Mouse (Mus musculus) midbrain, embryonic 16.5 days (tissue): ENCODE measurements around the gene Smg7. TPM values are rescaled to one million over a fixed set of nuclear protein-coding genes. Genes with fewer than 3 reads are reported as not detected.
A peak's percentile ranks its signal among the peaks of the same experiment; 100 is the strongest.

ENCODE experiments used
- ATAC-seq: fragments of 200-750 bp; cut with Nextera tagmentation; 2 replicates; pipeline ENCODE4 v1.8.0; 2017; ENCODE audit warnings: moderate TSS enrichment
- H3K27ac ChIP-seq: fragments of 300-500 bp; sonication (generic); 2 replicates; pipeline ENCODE4 v1.5.1; 2014; ENCODE audit warnings: mild to moderate bottlenecking, low read length, mixed read lengths
- H3K27me3 ChIP-seq: fragments of 300-500 bp; sonication (generic); 2 replicates; pipeline ENCODE4 v1.6.1; 2014; ENCODE audit warnings: low read depth, low read length, mixed read lengths; ENCODE audit not compliant: control insufficient read depth, insufficient read depth
- H3K36me3 ChIP-seq: fragments of 300-500 bp; sonication (generic); 2 replicates; pipeline ENCODE4 v1.6.1; 2014; ENCODE audit warnings: mild to moderate bottlenecking, low read length, moderate library complexity, mixed read lengths; ENCODE audit not compliant: control insufficient read depth, insufficient read depth
- H3K4me1 ChIP-seq: fragments of 300-500 bp; sonication (generic); 2 replicates; pipeline ENCODE4 v1.6.1; 2014; ENCODE audit warnings: mild to moderate bottlenecking, low read length, mixed read lengths; ENCODE audit not compliant: control insufficient read depth, insufficient read depth
- H3K4me2 ChIP-seq: fragments of 300-500 bp; sonication (generic); 2 replicates; pipeline ENCODE4 v1.6.1; 2014; ENCODE audit warnings: mild to moderate bottlenecking, low read length, mixed read lengths
- H3K4me3 ChIP-seq: fragments of 300-500 bp; sonication (generic); 2 replicates; pipeline ENCODE4 v1.5.1; 2014; ENCODE audit warnings: low read depth, mild to moderate bottlenecking, low read length, moderate library complexity, mixed read lengths
- H3K9ac ChIP-seq: fragments of 300-500 bp; sonication (generic); 2 replicates; pipeline ENCODE4 v1.6.1; 2014; ENCODE audit warnings: low read depth, low read length, mixed read lengths
- H3K9me3 ChIP-seq: fragments of 300-500 bp; sonication (generic); replicated peaks from 2 replicates; pipeline ENCODE4 v1.6.1; 2014; ENCODE audit warnings: mild to moderate bottlenecking, low read length, mixed read lengths; ENCODE audit not compliant: control insufficient read depth, poor library complexity, severe bottlenecking
- WGBS: fragments of 180-500 bp; shearing (Covaris S2); extraction: QIAGEN DNeasy Blood & Tissue Kit; methylation state at CpG from one replicate; pipeline ENCODE4 v1.1.7; 2014; 5-methylcytosine and 5-hydroxymethylcytosine counted together
- polyA plus RNA-seq: library from polyadenylated mRNA; unstranded; fragments of >200 nt; fragmentation: Nextera tagmentation; extraction: Ambion mirVana; gene quantifications from 2 replicates; pipeline ENCODE4 v1.2.1, GENCODE M21; 2015

The Smg7 gene
- polyA plus RNA-seq, 1 experiment from 2014 or later, result 32.1 TPM

DNA sequence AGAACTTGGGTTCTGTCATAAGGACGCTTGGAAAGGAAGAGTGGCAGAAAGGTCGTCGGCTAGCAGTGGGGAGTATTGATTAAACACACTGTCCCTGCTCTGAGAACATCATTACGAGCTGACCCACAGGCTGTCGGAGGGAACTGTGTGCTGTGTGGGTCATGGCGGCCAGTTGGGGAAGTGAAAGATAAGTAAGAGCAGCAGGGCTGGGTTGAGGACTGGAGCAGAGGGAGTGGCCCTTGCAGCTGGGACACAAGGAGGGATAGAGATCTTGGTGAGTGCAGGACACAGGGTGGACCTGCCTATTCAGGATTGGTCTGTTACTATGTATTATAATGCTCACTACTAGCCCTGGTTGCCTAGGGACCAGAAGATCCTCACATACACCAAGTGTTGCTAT lies 97.5 kb downstream of the Smg7 start:
- Histone ChIP-seq H3K9me3 (no peaks in the 10 kb centered on the region), H3K27me3 (no peaks in the 10 kb centered on the region), H3K4me3 (no peak overlapping the region), H3K27ac (no peak overlapping the region), H3K9ac (no peak overlapping the region), H3K36me3 (no peaks in the 10 kb centered on the region), H3K4me2 (no peak overlapping the region), H3K4me1 (0 out of 2 replicates have a peak, but pooled peaks cover under 1% of the 10 kb centered on the region)
- WGBS, result 90% methylated on average over 6 of the region's 6 CpGs
- ATAC-seq, result no peak

DNA sequence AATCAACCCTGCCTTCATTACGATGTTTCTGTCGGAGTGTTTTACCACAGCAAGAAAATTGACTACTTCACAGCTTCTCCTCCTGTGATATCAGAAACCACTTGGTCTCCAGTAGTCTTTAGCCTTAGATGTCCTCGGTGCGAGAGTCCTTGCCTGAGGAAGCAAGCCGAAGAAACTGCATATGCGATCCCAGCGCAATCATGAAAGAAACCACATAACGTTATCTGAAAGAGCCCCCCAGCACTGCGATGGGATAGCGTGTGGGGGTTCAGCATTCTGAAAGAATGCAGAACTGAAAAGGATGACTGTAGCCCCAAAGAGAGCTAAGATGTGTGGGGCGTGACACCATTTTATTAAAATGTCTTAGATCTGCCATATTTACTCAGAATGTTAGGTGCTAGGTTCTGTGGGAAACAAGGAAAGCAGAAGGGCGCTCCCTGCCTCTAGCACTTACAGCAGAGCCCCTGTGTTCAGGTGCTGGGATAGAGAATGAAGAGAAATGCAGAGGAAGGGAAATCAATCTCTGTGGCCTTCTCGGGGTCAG lies 101.7 kb downstream of the Smg7 start:
- no peak overlapping the region for H3K4me2 ChIP-seq
- WGBS, result 87% methylated on average over 13 of the region's 13 CpGs
- H3K27me3 ChIP-seq, result no peaks in the 10 kb centered on the region
- H3K4me1 ChIP-seq, result 0 out of 2 replicates have a peak, but pooled peaks cover 3% of the 10 kb centered on the region
- no peak for ATAC-seq
- H3K36me3 ChIP-seq, result no peaks in the 10 kb centered on the region
- H3K27ac ChIP-seq, result no peak overlapping the region
- no peaks in the 10 kb centered on the region for H3K9me3 ChIP-seq
- no peak overlapping the region for H3K4me3 ChIP-seq
- no peak overlapping the region for H3K9ac ChIP-seq

DNA sequence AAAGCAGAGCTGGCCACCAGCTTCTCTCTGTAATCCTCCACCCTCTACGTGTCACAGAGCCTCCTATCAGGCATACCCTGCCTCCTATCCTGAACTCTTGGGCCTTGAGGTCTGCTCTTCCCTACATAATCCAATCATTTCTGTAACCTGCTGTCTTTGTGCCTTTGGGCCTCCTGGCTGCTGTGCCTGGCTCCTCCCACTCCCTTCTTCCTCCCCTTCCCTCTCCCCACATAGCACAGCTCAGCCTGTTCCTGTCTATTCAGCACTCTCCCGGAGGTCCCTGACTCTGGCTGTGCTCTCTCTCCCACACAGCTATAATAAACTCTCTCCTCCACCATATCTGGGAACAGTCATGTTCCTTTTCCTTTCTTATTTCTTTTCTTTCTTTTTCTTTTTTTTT lies 102.5 kb downstream of the Smg7 start, which contains the start of gene Ncf2:
Ncf2 (plus strand) TSS at position 298 of the 400 bp plus-strand sequence.
- Histone ChIP-seq H3K4me3 (no peak within 1 kb of the TSS), H3K27ac (no peak within 1 kb of the TSS), H3K27me3 (no peaks in the 10 kb centered on the region), H3K36me3 (no peaks in the 10 kb centered on the region), H3K4me2 (no peak within 1 kb of the TSS), H3K4me1 (0 out of 2 replicates have a peak, but pooled peaks cover 3% of the 10 kb centered on the region), H3K9ac (no peak within 1 kb of the TSS), H3K9me3 (no peaks in the 10 kb centered on the region)
- 6% methylated on average over 2 of the region's 2 CpGs for WGBS
- ATAC-seq, result peak; percentile 79

DNA sequence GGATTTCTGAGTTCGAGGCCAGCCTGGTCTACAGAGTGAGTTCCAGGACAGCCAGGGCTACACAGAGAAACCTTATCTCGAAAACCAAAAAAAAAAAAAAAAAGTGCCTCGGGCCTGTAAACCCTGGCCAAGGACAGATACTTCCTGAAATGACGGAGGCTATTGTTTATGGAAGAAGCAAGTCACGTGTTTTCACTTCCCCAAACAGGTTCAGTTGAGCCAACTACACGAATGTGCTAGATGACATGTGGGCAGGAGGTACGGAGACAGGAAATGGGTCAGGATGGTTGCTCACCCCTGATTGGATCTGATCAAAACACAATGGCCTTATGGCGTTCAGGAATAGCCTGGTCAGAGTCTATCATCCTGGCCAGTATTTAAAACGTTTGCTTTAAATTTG lies 104.3 kb downstream of the Smg7 start:
- no peak overlapping the region for H3K9ac ChIP-seq
- no peak overlapping the region for H3K4me2 ChIP-seq
- no peak overlapping the region for H3K27ac ChIP-seq
- WGBS, result 89% methylated on average over 9 of the region's 9 CpGs
- H3K4me3 ChIP-seq, result no peak overlapping the region
- H3K9me3 ChIP-seq, result no peaks in the 10 kb centered on the region
- 0 out of 2 replicates have a peak, but pooled peaks cover 3% of the 10 kb centered on the region for H3K4me1 ChIP-seq
- no peaks in the 10 kb centered on the region for H3K36me3 ChIP-seq
- ATAC-seq, result no peak
- no peaks in the 10 kb centered on the region for H3K27me3 ChIP-seq

DNA sequence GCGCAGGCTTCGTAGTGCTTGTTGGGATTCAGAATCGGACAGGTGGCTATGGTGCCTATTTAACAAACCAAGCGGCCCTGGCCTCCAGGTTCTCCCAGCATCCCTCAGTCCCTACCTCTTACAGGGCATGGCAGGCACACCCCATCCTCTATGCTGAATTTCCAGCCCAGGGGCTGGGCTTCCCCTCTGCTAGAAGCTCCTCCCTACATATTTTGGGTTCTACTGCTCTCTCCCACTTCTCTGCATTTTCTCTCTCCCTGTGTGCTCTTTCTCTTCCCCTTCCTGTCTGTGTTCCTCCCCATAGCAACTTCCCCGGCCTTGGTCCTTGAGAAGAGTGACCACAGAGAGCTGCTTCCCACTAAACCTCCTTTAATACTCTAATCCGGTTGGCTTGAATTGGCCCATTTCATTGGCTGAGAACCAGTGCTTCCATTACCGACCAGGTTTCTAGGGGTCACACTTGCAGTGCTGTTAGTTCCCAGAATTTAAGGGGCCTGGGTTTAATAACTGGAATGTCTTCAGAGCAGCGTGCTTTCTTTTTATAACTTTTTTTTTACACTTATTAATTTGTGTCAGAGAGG lies 105.7 kb downstream of the Smg7 start:
- 79% methylated on average over 8 of the region's 8 CpGs for WGBS
- H3K4me1 ChIP-seq, result 0 out of 2 replicates have a peak, but pooled peaks cover 3% of the 10 kb centered on the region
- H3K4me2 ChIP-seq, result no peak overlapping the region

DNA sequence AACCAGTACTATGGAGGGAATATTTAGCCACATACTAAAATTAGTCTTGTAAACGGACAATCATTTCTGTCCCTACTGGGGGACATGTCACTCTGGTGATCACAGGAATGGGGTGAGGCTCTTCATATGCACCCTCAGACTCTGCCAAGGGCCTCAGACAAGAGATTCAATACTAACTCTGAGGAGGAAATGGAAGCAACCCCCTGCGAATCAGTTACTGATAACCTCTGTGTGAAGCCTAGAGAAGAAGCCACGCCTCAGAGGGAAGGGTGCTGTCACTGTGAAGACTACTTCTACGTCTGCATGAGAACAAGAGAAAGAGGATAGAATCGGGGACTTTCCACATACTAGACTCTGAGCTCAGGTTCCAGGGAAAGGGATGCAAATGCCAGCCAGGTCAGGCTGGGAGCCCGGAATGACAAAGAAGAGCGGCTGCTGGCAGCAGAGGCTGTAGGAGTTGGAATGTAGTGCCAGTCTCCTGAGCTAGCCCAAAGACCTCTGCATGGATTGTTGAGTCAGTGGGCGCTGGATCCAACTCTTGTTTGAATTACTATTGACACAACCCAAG lies 106.7 kb downstream of the Smg7 start:
- no peak overlapping the region for H3K4me2 ChIP-seq
- no peak overlapping the region for H3K9ac ChIP-seq
- 69% methylated on average over 8 of the region's 8 CpGs for WGBS
- no peaks in the 10 kb centered on the region for H3K27me3 ChIP-seq
- H3K27ac ChIP-seq, result no peak overlapping the region
- ATAC-seq, result no peak
- H3K4me1 ChIP-seq, result 0 out of 2 replicates have a peak, but pooled peaks cover 3% of the 10 kb centered on the region
- no peaks in the 10 kb centered on the region for H3K36me3 ChIP-seq
- no peaks in the 10 kb centered on the region for H3K9me3 ChIP-seq
- no peak overlapping the region for H3K4me3 ChIP-seq

More for the DNA sequence above, 105.7 kb downstream of the Smg7 start:
- Histone ChIP-seq H3K27me3 (no peaks in the 10 kb centered on the region), H3K4me3 (no peak overlapping the region), H3K27ac (no peak overlapping the region), H3K9me3 (no peaks in the 10 kb centered on the region), H3K36me3 (no peaks in the 10 kb centered on the region), H3K9ac (no peak overlapping the region)
- no peak for ATAC-seq

DNA sequence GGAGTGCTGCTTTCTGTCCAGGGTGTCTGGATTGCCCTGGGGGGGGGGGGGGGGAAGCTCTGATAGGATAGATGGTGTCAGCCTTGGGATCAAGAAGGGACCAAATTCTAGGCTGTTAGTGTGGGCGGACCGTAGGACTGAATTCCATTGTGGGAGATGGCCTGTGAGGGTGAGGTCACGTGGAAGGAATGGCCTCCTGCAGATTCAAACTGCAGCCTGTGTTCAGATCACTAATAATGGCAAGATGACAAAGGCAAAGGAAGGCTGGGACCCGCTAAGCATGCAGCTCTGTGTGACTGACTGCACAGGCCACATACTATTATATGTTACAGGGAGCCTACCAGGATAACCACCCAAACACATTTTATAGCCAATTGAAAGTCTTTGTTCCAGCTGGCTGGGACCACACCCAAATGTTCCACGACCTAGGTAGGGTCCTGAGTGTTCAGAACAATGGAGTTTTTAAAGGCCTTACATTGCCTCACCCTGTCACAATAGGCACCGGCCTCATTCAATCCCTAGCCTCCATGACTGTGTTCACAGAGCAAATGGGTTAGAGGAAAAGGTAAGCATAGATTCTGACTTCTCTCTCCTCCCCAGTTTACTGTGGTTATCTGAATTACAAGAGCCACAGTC lies 108.8 kb downstream of the Smg7 start:
- Histone ChIP-seq H3K27me3 (no peaks in the 10 kb centered on the region), H3K4me2 (no peak overlapping the region), H3K36me3 (no peaks in the 10 kb centered on the region), H3K27ac (no peak overlapping the region), H3K9ac (no peak overlapping the region), H3K4me1 (no peaks in the 10 kb centered on the region), H3K4me3 (no peak overlapping the region), H3K9me3 (no peaks in the 10 kb centered on the region)
- no peak for ATAC-seq
- 26% methylated on average over 6 of the region's 6 CpGs for WGBS

DNA sequence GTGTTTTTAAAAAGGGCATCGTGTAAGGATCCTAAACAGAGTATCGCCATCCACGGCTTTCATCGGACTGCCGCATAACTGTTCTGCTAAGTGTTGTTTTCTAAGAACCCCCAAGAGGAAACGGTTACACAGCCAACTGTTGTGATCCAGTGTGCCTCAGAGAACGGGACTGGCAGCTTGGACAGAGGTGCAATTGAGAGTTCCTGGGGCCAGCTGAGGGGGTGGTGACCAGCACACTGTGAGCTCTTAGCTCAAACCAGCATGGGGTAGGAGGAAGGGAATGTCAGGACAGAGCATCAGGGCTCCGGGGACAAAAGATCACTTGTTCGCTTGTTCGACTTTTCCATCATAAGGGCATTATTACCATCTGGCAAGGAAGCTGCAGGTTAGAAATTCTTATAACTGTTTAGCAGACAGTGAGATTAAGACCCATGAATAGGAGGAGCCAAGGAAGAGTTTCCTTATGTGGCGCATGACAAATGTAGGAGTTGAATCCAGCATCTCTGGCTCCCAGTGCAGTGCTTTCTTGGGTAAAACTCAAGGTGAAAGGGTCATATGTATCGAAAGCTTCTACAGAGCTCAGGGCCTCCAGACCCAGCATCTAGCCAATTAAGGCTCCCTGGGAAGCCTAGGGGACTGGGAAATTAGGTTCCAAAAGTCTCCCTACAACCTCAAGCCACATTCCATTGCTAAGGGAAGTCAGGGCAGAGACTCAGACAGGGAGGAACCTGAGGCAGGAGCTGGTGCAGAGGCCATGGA lies 109.5 kb downstream of the Smg7 start:
- WGBS, result 19% methylated on average over 12 of the region's 12 CpGs
- Histone ChIP-seq H3K27me3 (no peaks in the 10 kb centered on the region), H3K27ac (no peak overlapping the region)

More for the DNA sequence above, 109.5 kb downstream of the Smg7 start:
- no peaks in the 10 kb centered on the region for H3K4me1 ChIP-seq
- no peak overlapping the region for H3K4me3 ChIP-seq
- H3K9ac ChIP-seq, result no peak overlapping the region
- H3K9me3 ChIP-seq, result no peaks in the 10 kb centered on the region
- no peak overlapping the region for H3K4me2 ChIP-seq
- H3K36me3 ChIP-seq, result no peaks in the 10 kb centered on the region
- ATAC-seq, result no peak
